In the genomic region with DNA sequence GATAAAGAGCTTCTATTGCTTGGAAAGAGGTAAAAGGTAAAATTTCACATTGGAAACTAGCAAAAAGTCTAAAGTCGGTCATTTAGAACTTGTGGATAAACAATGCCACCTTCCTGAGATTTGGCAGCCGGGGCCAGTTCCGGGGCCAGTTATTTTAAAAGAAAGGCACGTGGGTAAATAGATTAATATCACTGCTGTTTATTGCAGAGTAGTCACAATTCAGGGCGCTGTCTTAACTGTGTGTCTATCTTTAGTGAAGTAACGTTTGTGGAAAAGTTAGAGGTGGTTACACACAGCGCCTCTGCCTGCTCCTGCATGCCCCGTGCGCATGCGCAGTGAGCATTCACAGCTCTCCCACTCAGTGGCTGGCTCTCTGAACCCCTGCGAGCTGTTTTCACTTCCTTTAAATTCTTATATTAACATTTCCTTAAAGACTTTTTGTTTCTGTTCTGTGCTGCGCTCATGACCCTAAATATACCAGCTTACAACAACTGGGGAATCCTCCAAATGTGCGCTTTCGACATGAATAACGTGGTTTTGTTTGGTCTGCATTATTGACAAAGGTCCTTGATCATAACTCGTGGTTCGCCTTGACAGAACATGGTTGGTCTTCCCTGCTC, we compare ENCODE assay signal across 1 mouse cellular context.
TF ChIP-seq lines count a peak whose summit lies in the region.

No protein-coding gene starts in this region.

TF ChIP-seq in CH12.LX, 34 proteins besides CTCF, POLR2A, EP300 and RAD21 (continued from another document):
- no peak for TF ChIP-seq KAT2A (IDR thresholded peaks at IDR 0.05; ENCODE audit: insufficient replicate concordance, low read length)
- TF ChIP-seq MYC (IDR thresholded peaks at IDR 0.05; ENCODE audit: low read depth, low read length): peak; percentile 85
- peak; percentile 98 for TF ChIP-seq MEF2A (IDR thresholded peaks at IDR 0.05; ENCODE audit: borderline replicate concordance, low read depth, low read length)
- TF ChIP-seq HCFC1 (IDR thresholded peaks at IDR 0.05; ENCODE audit: low read depth, low read length): peak; percentile 55
- TF ChIP-seq UBTF (IDR thresholded peaks at IDR 0.05; ENCODE audit: low read depth, low read length): no peak
- TF ChIP-seq ETS1 (conservative IDR thresholded peaks at IDR 0.05; ENCODE audit: low read depth, low read length): peak; percentile 99
- TF ChIP-seq USF2 (conservative IDR thresholded peaks at IDR 0.05; ENCODE audit: low read depth, low read length): no peak
- TF ChIP-seq BHLHE40 (IDR thresholded peaks at IDR 0.05; ENCODE audit: low read depth, low read length): peak; percentile 85
- no peak for TF ChIP-seq CHD2 (IDR thresholded peaks at IDR 0.05; ENCODE audit: low read length)
- TF ChIP-seq ZC3H11A (IDR thresholded peaks at IDR 0.05; ENCODE audit: low read depth, low read length): no peak
- peak; percentile 92 for TF ChIP-seq JUN (IDR thresholded peaks at IDR 0.05; ENCODE audit: insufficient read depth, low read depth, low read length)
- TF ChIP-seq ZNF384 (IDR thresholded peaks at IDR 0.05; ENCODE audit: low read depth, low read length): 0 out of 2 replicates have a peak, but pooled peaks have one; percentile 19
- TF ChIP-seq SIN3A (IDR thresholded peaks at IDR 0.05; ENCODE audit: low read length): peak; percentile 90; the same call in 1 of the 2 replicates
- peak; percentile 77 for TF ChIP-seq MAFK (IDR thresholded peaks at IDR 0.05; ENCODE audit: insufficient replicate concordance, low read length)
- no peak for TF ChIP-seq ZKSCAN1 (IDR thresholded peaks at IDR 0.05; ENCODE audit: borderline replicate concordance, low read depth, low read length)
- peak; percentile 55; the same call in 1 of the 2 replicates for TF ChIP-seq MAZ (IDR thresholded peaks at IDR 0.05; ENCODE audit: low read depth, low read length)
- peak; percentile 80 for TF ChIP-seq NELFE (IDR thresholded peaks at IDR 0.05; ENCODE audit: low read depth, low read length)
- no peak for TF ChIP-seq POLR2AphosphoS2 (IDR thresholded peaks at IDR 0.05; ENCODE audit: low read depth, low read length)
- no peak for TF ChIP-seq CHD1 (IDR thresholded peaks at IDR 0.05; ENCODE audit: low read depth, low read length)
- TF ChIP-seq E2F4 (IDR thresholded peaks at IDR 0.05; ENCODE audit: insufficient replicate concordance, low read depth, low read length): no peak; the same call in 1 of the 2 replicates
- TF ChIP-seq IRF4 (IDR thresholded peaks at IDR 0.05; ENCODE audit: low read depth, low read length): peak; percentile 99
- no peak for TF ChIP-seq GABPA (IDR thresholded peaks at IDR 0.05; ENCODE audit: insufficient replicate concordance, low read depth, low read length)
- peak; percentile 82 for TF ChIP-seq RCOR1 (conservative IDR thresholded peaks at IDR 0.05; ENCODE audit: low read depth, low read length)
- TF ChIP-seq JUND (conservative IDR thresholded peaks at IDR 0.05; ENCODE audit: low read depth, low read length): 0 out of 2 replicates have a peak, but pooled peaks have one; percentile 34
- TF ChIP-seq ELF1 (IDR thresholded peaks at IDR 0.05; ENCODE audit: low read depth, low read length): peak; percentile 80
- TF ChIP-seq MXI1 (IDR thresholded peaks at IDR 0.05; ENCODE audit: low read depth, low read length): peak; percentile 87
